Mouse (Mus musculus): ENCODE data around the gene Lig4.

Lig4 gene

GRCm38 (mm10) chr8:9929746-9930445 lies 47.6 kb downstream of the Lig4 start:
- no peak for DNase-seq (ENCODE audit: low spot score in 2 of 2)

Measured in urinary bladder, postnatal 36 days (tissue).